In the genomic region with DNA sequence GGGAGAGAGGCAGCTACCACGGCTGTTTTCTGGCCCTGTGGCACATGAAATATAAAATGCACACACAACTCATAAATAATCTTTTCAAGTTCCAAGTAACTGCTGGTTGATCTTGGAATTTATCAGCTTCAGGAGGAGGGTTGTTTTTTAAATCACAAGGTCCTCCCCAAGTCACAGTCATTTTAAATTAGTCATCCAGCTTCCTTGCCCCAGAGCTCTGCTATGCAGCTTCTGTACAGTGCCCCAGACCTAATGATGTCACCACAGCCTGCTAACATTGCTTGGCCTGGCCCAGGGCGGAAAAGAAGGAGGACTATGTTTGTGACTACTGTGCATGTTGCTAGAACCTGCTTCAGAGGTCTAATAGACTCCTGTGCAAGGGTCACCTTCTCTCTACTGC, we compare ENCODE assay signal across 24 mouse cellular contexts. TPM values are rescaled to one million over a fixed set of nuclear protein-coding genes. Genes with fewer than 3 reads are reported as not detected.
DNase-seq lines count a peak whose midpoint lies in the region; ATAC-seq lines count a peak whose summit lies in the region.
"Had no signal": no experiment of that assay in that cellular context is flagged by ENCODE, and none has a peak within 500 bp of the region (broad histone marks: within the 10 kb centered on the region; RNA-seq: fewer than 3 reads in every experiment).

No protein-coding gene starts in this region.

- H3K4me1 ChIP-seq in heart, embryonic 11.5 days (ENCODE audit: control insufficient read depth, insufficient read depth, low read length) = no peaks in the 10 kb centered on the region
- no peaks in the 10 kb centered on the region for H3K4me1 ChIP-seq in forebrain, embryonic 10.5 days
- H3K4me1 ChIP-seq: embryonic facial prominence, embryonic 12.5 days; kidney, embryonic 15.5 days had no signal

- H3K27ac ChIP-seq in heart, embryonic 11.5 days (ENCODE audit: low read depth, low read length) = no peak overlapping the region
- H3K27ac ChIP-seq in forebrain, embryonic 10.5 days = no peak overlapping the region
- H3K27ac ChIP-seq: embryonic facial prominence, embryonic 12.5 days; gastrocnemius, adult 2 months; hindbrain, embryonic 14.5 days; kidney, embryonic 15.5 days had no signal

- no peak overlapping the region for H3K9ac ChIP-seq in heart, embryonic 11.5 days (ENCODE audit: low read depth, low read length)
- H3K9ac ChIP-seq: embryonic facial prominence, embryonic 12.5 days; hindbrain, embryonic 14.5 days; kidney, embryonic 15.5 days had no signal

- H3K36me3 ChIP-seq in heart, embryonic 11.5 days (ENCODE audit: control insufficient read depth, insufficient read depth, low read length) = no peaks in the 10 kb centered on the region
- no peaks in the 10 kb centered on the region for H3K36me3 ChIP-seq in forebrain, embryonic 10.5 days (replicated peaks)
- H3K36me3 ChIP-seq: embryonic facial prominence, embryonic 12.5 days; kidney, embryonic 15.5 days had no signal

- peak; percentile 56 to 81 for DNase-seq in adrenal gland, adult (ENCODE audit: inconsistent age in 2 of 2, low spot score in 1 of 2)
- DNase-seq in adrenal gland, postnatal 4 days (ENCODE audit: low spot score in 2 of 2) = no peak
- peak; percentile 54 for DNase-seq in heart, adult 11 months
- DNase-seq in adrenal gland, postnatal 36 days = peak; percentile 38 to 42
- DNase-seq in forebrain, embryonic 10.5 days (ENCODE audit: extremely low spot score, low spot score) = no peak
- DNase-seq in heart, postnatal 4 days = no peak
- DNase-seq: cerebellum, adult 11 months; cerebellum, adult 8-10 months; cerebellum, postnatal 14 days; gastrocnemius, adult 2 months; gastrocnemius, postnatal 25 days; heart, postnatal 10 days; kidney, adult 2 months had no signal

- H3K27me3 ChIP-seq in heart, embryonic 11.5 days (ENCODE audit: control insufficient read depth, insufficient read depth, low read length) = no peaks in the 10 kb centered on the region
- H3K27me3 ChIP-seq in forebrain, embryonic 10.5 days (ENCODE audit: poor library complexity, severe bottlenecking) = no peaks in the 10 kb centered on the region
- H3K27me3 ChIP-seq: embryonic facial prominence, embryonic 12.5 days; kidney, embryonic 15.5 days had no signal

- 59% methylated on average over 2 of the region's 2 CpGs for WGBS in heart, embryonic 11.5 days (ENCODE audit: insufficient replicate concordance)
- WGBS in forebrain, embryonic 10.5 days = 70% methylated on average over 2 of the region's 2 CpGs

- ATAC-seq in heart, embryonic 11.5 days (replicated peaks; ENCODE audit: insufficient number of reproducible peaks, low FRiP score, low TSS enrichment) = no peak
- ATAC-seq in cerebellum, adult (ENCODE audit: insufficient number of reproducible peaks, low FRiP score, low TSS enrichment) = no peak
- ATAC-seq: forebrain, embryonic 14.5 days; intestine, embryonic 16.5 days had no signal

- H3K4me2 ChIP-seq in heart, embryonic 11.5 days = no peak overlapping the region
- H3K4me2 ChIP-seq: embryonic facial prominence, embryonic 12.5 days; hindbrain, embryonic 14.5 days; kidney, embryonic 15.5 days had no signal

- no peak overlapping the region for H3K4me3 ChIP-seq in heart, embryonic 11.5 days (ENCODE audit: low read depth, low read length)
- no peak overlapping the region for H3K4me3 ChIP-seq in forebrain, embryonic 10.5 days
- H3K4me3 ChIP-seq: embryonic facial prominence, embryonic 12.5 days; gastrocnemius, adult 2 months; kidney, embryonic 15.5 days had no signal

- H3K9me3 ChIP-seq in heart, embryonic 11.5 days (replicated peaks; ENCODE audit: control insufficient read depth, low read length) = no peaks in the 10 kb centered on the region
- no peaks in the 10 kb centered on the region for H3K9me3 ChIP-seq in forebrain, embryonic 10.5 days
- H3K9me3 ChIP-seq: embryonic facial prominence, embryonic 12.5 days; kidney, embryonic 15.5 days had no signal

RNA-seq across cellular contexts. Expression of a gene that starts 12.9 kb away (rescaled TPM):
- total RNA-seq in adrenal gland, postnatal 4 days (2021) = 1 to 10 TPM in 1 of 2 experiments, under 1 TPM in 1; 0.62 to 1.3 TPM
- 0.34 TPM in 1 of 2 replicates, not detected in the other for polyA plus RNA-seq in heart, embryonic 11.5 days (2014; fragmentation: Nextera tagmentation; extraction: Ambion mirVana)
- 1 to 10 TPM in 1 of 2 experiments, not detected in 1; 3.9 TPM for total RNA-seq in adrenal gland, postnatal 36 days (2021)
- 0.43 and 0.48 TPM in 2 replicates for polyA plus RNA-seq in forebrain, embryonic 10.5 days (2016; fragmentation: Nextera tagmentation; extraction: Ambion mirVana)
- total RNA-seq in heart, postnatal 4 days (2021) = under 1 TPM in 1 of 2 experiments, not detected in 1; 0.71 TPM
- total RNA-seq: common myeloid progenitor, adult 5-6 weeks; ES-E14; gastrocnemius, adult 2 months; gastrocnemius, postnatal 25 days; heart, postnatal 10 days; hematopoietic stem cell, adult 5-6 weeks had no signal
- polyA plus RNA-seq: heart, embryonic 14.5 days; intestine, embryonic 16.5 days; kidney, adult 2 months had no signal

RNA-seq across cellular contexts. Expression of a gene that starts 17.3 kb away (rescaled TPM):
- 10 to 100 TPM; 40.2 to 44.6 TPM for total RNA-seq in adrenal gland, postnatal 4 days (2021)
- polyA plus RNA-seq in heart, embryonic 11.5 days (2014; fragmentation: Nextera tagmentation; extraction: Ambion mirVana) = 4.6 and 6.7 TPM in 2 replicates
- total RNA-seq in adrenal gland, postnatal 36 days (2021) = 10 to 100 TPM; 38.9 to 42.5 TPM
- polyA plus RNA-seq in forebrain, embryonic 10.5 days (2016; fragmentation: Nextera tagmentation; extraction: Ambion mirVana) = 3.0 and 4.8 TPM in 2 replicates
- total RNA-seq in heart, postnatal 4 days (2021) = 10 to 100 TPM; 21.8 to 21.9 TPM

Comparison
In these comparisons a context has a peak if more than half of its experiments do, and no peak if none do; other contexts are left out.
1. DNase-seq: peak in adrenal gland, adult (2 of 2), heart, adult 11 months (single experiment) and adrenal gland, postnatal 36 days (2 of 2); none in adrenal gland, postnatal 4 days (0 of 2), forebrain, embryonic 10.5 days (single experiment) and heart, postnatal 4 days (single experiment).